8 mouse cellular contexts compared by ENCODE assay signal in the genomic region with DNA sequence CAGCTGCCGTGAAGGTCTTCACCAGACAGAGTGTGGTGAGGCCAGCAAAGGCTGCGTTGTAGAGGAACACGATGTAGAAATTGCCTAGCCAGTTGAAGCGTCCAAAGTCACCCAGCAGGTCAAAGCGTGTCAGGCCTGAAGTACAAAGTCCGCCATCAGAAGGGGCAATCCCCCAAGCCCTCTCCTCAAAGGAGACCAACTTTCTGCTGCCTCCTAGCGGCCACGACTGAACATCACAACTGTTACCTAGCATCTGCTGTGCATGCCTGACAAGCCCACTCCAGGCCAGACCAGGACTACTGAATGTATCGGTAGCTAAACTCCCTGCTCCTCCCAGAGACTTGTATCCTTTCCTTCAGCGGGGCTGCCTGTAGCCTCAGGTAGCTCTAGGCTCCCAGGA. TPM values are rescaled to one million over a fixed set of nuclear protein-coding genes. Genes with fewer than 3 reads are reported as not detected.
DNase-seq lines count a peak whose midpoint lies in the region; ATAC-seq and TF ChIP-seq lines count a peak whose summit lies in the region.

No protein-coding gene starts in this region.

- TF ChIP-seq CTCF in gastrocnemius, adult 2 months (IDR thresholded peaks at IDR 0.05): peak; percentile 65
- peak; percentile 75; the same call in 1 of the 2 replicates for TF ChIP-seq CTCF in thymus, adult 2 months (IDR thresholded peaks at IDR 0.05; ENCODE audit: borderline replicate concordance, control insufficient read depth, extremely low read depth, insufficient read depth, low read length, poor library complexity)

- no peak for TF ChIP-seq POLR2A in thymus, adult 2 months (IDR thresholded peaks at IDR 0.05; ENCODE audit: control insufficient read depth, extremely low read depth, insufficient read depth, low read length, poor library complexity)

- H3K27ac ChIP-seq in gastrocnemius, adult 2 months: no peak overlapping the region
- H3K27ac ChIP-seq in thymus, adult 2 months (ENCODE audit: control insufficient read depth, insufficient read depth, low read length): no peak overlapping the region

- peak; percentile 40 for ATAC-seq in granulocyte monocyte progenitor cell, adult 5-6 weeks (replicated peaks; ENCODE audit: poor library complexity, severe bottlenecking)

- H3K36me3 ChIP-seq in thymus, adult 2 months (ENCODE audit: control insufficient read depth, insufficient read depth, low read length): peaks cover 44% of the 10 kb centered on the region

- H3K4me1 ChIP-seq in thymus, adult 2 months (replicated peaks; ENCODE audit: control insufficient read depth, insufficient read depth, low read length): no peaks in the 10 kb centered on the region

- no peak overlapping the region for H3K4me3 ChIP-seq in gastrocnemius, adult 2 months
- no peak overlapping the region for H3K4me3 ChIP-seq in thymus, adult 2 months (ENCODE audit: control insufficient read depth, insufficient read depth, low read length)

- DNase-seq in gastrocnemius, adult 2 months: peak; percentile 38
- DNase-seq in gastrocnemius, postnatal 25 days: no peak
- DNase-seq in thymus, adult 2 months: peak; percentile 50
- DNase-seq in thymus, adult 18-20 months: no peak
- peak; percentile 54 for DNase-seq in lung, postnatal 36 days
- DNase-seq in layer of hippocampus, adult 8-10 months (ENCODE audit: low spot score in 2 of 2): no peak
- DNase-seq in Muller cell, postnatal 12 days (ENCODE audit: inconsistent ontology term): no peak

- H3K27me3 ChIP-seq in thymus, adult 2 months (ENCODE audit: control insufficient read depth, insufficient read depth, low read length): no peaks in the 10 kb centered on the region

- 70% methylated on average over 10 of the region's 10 CpGs for WGBS in thymus, adult 2 months

- intact Hi-C loops in gastrocnemius, adult 2 months (cut with DNase I): no loop called here

RNA-seq across cellular contexts. Expression of gene Dhh, which starts 6.4 kb away (rescaled TPM):
- under 1 TPM; 0.81 to 0.82 TPM for total RNA-seq in gastrocnemius, adult 2 months (2021)
- total RNA-seq in gastrocnemius, postnatal 25 days (2021): 1 to 10 TPM; 1.2 to 2.3 TPM
- polyA plus RNA-seq in thymus, adult 2 months (2012; rRNA removed): 1.1 and 2.6 TPM in 2 replicates
- total RNA-seq in granulocyte monocyte progenitor cell, adult 5-6 weeks (2014; fragmentation: Nextera tagmentation): not detected in 2 replicates
- not detected in 2 replicates for total RNA-seq in granulocyte monocyte progenitor cell, adult 5-6 weeks (2017)
- total RNA-seq in layer of hippocampus, adult 8-10 months (2022): under 1 TPM in 3 of 4 experiments, not detected in 1; 0.18 to 0.34 (median 0.23) TPM

RNA-seq across cellular contexts. Expression of gene Rhebl1, which starts 10.4 kb away (rescaled TPM):
- 1 to 10 TPM in 1 of 2 experiments, under 1 TPM in 1; 0.92 to 2.2 TPM for total RNA-seq in gastrocnemius, adult 2 months (2021)
- total RNA-seq in gastrocnemius, postnatal 25 days (2021): 1 to 10 TPM; 2.5 to 2.9 TPM
- 8.0 and 9.8 TPM in 2 replicates for polyA plus RNA-seq in thymus, adult 2 months (2012; rRNA removed)
- total RNA-seq in granulocyte monocyte progenitor cell, adult 5-6 weeks (2014; fragmentation: Nextera tagmentation): 14.3 and 25.5 TPM in 2 replicates
- 4.3 and 7.3 TPM in 2 replicates for total RNA-seq in granulocyte monocyte progenitor cell, adult 5-6 weeks (2017)
- total RNA-seq in layer of hippocampus, adult 8-10 months (2022): 10 to 100 TPM in 1 of 4 experiments, 1 to 10 TPM in 3; 4.9 to 10.4 (median 7.9) TPM

RNA-seq across cellular contexts. Expression of gene Lmbr1l, which starts 13.3 kb away (rescaled TPM):
- 1 to 10 TPM; 5.2 to 6.9 TPM for total RNA-seq in gastrocnemius, adult 2 months (2021)
- 1 to 10 TPM; 6.1 to 6.6 TPM for total RNA-seq in gastrocnemius, postnatal 25 days (2021)
- 390 and 404 TPM in 2 replicates for polyA plus RNA-seq in thymus, adult 2 months (2012; rRNA removed)
- total RNA-seq in granulocyte monocyte progenitor cell, adult 5-6 weeks (2014; fragmentation: Nextera tagmentation): 3.5 and 8.5 TPM in 2 replicates
- 7.7 and 11.9 TPM in 2 replicates for total RNA-seq in granulocyte monocyte progenitor cell, adult 5-6 weeks (2017)
- total RNA-seq in layer of hippocampus, adult 8-10 months (2022): 10 to 100 TPM; 17.9 to 21.8 (median 19.6) TPM

RNA-seq across cellular contexts. Expression of gene Tuba1b, which starts 29.7 kb away (rescaled TPM):
- 10 to 100 TPM; 15.8 to 33.9 TPM for total RNA-seq in gastrocnemius, adult 2 months (2021)
- total RNA-seq in gastrocnemius, postnatal 25 days (2021): 10 to 100 TPM; 36.4 to 44.5 TPM
- 3,866 and 5,106 TPM in 2 replicates for polyA plus RNA-seq in thymus, adult 2 months (2012; rRNA removed)
- 2,030 and 2,397 TPM in 2 replicates for total RNA-seq in granulocyte monocyte progenitor cell, adult 5-6 weeks (2014; fragmentation: Nextera tagmentation)
- 964 and 1,039 TPM in 2 replicates for total RNA-seq in granulocyte monocyte progenitor cell, adult 5-6 weeks (2017)
- 100 to 1,000 TPM; 488 to 526 (median 515) TPM for total RNA-seq in layer of hippocampus, adult 8-10 months (2022)

RNA-seq across cellular contexts. Expression of gene Kmt2d, which starts 33.7 kb away (rescaled TPM):
- 10 to 100 TPM; 53.6 to 56.3 TPM for total RNA-seq in gastrocnemius, adult 2 months (2021)
- 10 to 100 TPM; 36.6 to 43.5 TPM for total RNA-seq in gastrocnemius, postnatal 25 days (2021)
- 69.1 and 93.4 TPM in 2 replicates for polyA plus RNA-seq in thymus, adult 2 months (2012; rRNA removed)
- total RNA-seq in granulocyte monocyte progenitor cell, adult 5-6 weeks (2014; fragmentation: Nextera tagmentation): 59.0 and 81.0 TPM in 2 replicates
- total RNA-seq in granulocyte monocyte progenitor cell, adult 5-6 weeks (2017): 15.8 and 24.9 TPM in 2 replicates
- total RNA-seq in layer of hippocampus, adult 8-10 months (2022): 10 to 100 TPM; 77.8 to 96.0 (median 89.6) TPM

Comparison
In these comparisons a context has a peak if more than half of its experiments do, and no peak if none do; other contexts are left out.
1. DNase-seq: peak in gastrocnemius, adult 2 months (single experiment), thymus, adult 2 months (single experiment) and lung, postnatal 36 days (single experiment); none in gastrocnemius, postnatal 25 days (single experiment), thymus, adult 18-20 months (0 of 2), layer of hippocampus, adult 8-10 months (0 of 2) and Muller cell, postnatal 12 days (single experiment).